Mouse (Mus musculus) midbrain, embryonic 13.5 days (tissue): ENCODE data around the gene Exoc7. TPM values are rescaled to one million over a fixed set of nuclear protein-coding genes. Genes with fewer than 3 reads are reported as not detected.

Experiments used
- ATAC-seq: fragments of 200-750 bp; cut with Nextera tagmentation; 2 replicates; pipeline ENCODE4 v1.8.0; 2017; ENCODE audit warnings: mild to moderate bottlenecking, moderate TSS enrichment, moderate library complexity
- H3K27ac ChIP-seq: fragments of 300-500 bp; sonication (generic); 2 replicates; pipeline ENCODE4 v1.5.1; 2015; ENCODE audit warnings: inconsistent platforms, mild to moderate bottlenecking, moderate library complexity
- H3K27me3 ChIP-seq: fragments of 300-500 bp; sonication (generic); 2 replicates; pipeline ENCODE4 v1.6.1; 2015; ENCODE audit warnings: mild to moderate bottlenecking, inconsistent platforms
- H3K36me3 ChIP-seq: fragments of 300-500 bp; sonication (generic); 2 replicates; pipeline ENCODE4 v1.6.1; 2015; ENCODE audit warnings: mild to moderate bottlenecking, inconsistent platforms
- H3K4me1 ChIP-seq: fragments of 300-500 bp; sonication (generic); replicated peaks from 2 replicates; pipeline ENCODE4 v1.6.1; 2015; ENCODE audit warnings: inconsistent platforms
- H3K4me2 ChIP-seq: fragments of 300-500 bp; sonication (generic); replicated peaks from 2 replicates; pipeline ENCODE4 v1.6.1; 2015; ENCODE audit warnings: moderate library complexity, mild to moderate bottlenecking, inconsistent platforms
- H3K4me3 ChIP-seq: fragments of 300-500 bp; sonication (generic); replicated peaks from 2 replicates; pipeline ENCODE4 v1.5.1; 2015; ENCODE audit warnings: mild to moderate bottlenecking, inconsistent platforms
- H3K9ac ChIP-seq: fragments of 300-500 bp; sonication (generic); replicated peaks from 2 replicates; pipeline ENCODE4 v1.6.1; 2015; ENCODE audit warnings: mild to moderate bottlenecking, inconsistent platforms
- H3K9me3 ChIP-seq: fragments of 300-500 bp; sonication (generic); 2 replicates; pipeline ENCODE4 v1.6.1; 2016; ENCODE audit warnings: mild to moderate bottlenecking, inconsistent platforms
- WGBS: fragments of 180-500 bp; shearing (Covaris S2); methylation state at CpG from one replicate; pipeline ENCODE4 v1.1.7; 2015; 5-methylcytosine and 5-hydroxymethylcytosine counted together
- polyA plus RNA-seq: library from polyadenylated mRNA; unstranded; fragments of >200 nt; fragmentation: Nextera tagmentation; extraction: Ambion mirVana; gene quantifications from 2 replicates; pipeline ENCODE4 v1.2.1, GENCODE M21; 2015

Gene Exoc7
- polyA plus RNA-seq, 1 experiment from 2014 or later, result 92.0 TPM

DNA sequence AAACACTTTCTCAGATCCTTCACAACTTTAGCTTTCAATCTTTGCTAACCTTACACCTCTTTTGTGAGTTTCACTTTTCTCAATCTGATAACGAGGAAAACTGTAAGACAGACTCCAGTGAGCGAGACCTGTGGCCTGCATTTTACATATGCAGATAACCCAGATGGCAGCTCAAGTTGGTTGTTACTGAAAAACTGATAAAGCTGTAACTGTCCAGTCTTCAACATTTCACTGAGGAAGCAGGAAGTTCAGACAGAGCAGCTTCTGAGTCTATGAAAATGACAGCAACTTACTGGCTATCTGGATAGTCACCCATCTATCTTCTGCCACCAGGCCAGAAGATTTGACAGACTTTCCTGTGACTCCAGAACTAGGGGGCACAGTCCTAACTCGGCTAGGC, 2.6 kb upstream of the Exoc7 start:
- Histone ChIP-seq H3K4me3 (no peak overlapping the region), H3K9me3 (no peaks in the 10 kb centered on the region), H3K9ac (no peak overlapping the region), H3K4me2 (no peak overlapping the region), H3K36me3 (peaks cover 6% of the 10 kb centered on the region), H3K27me3 (peaks cover 19% of the 10 kb centered on the region), H3K27ac (no peak overlapping the region), H3K4me1 (peaks cover 13% of the 10 kb centered on the region)
- WGBS, result 83% methylated on average over 3 of the region's 3 CpGs
- no peak for ATAC-seq

DNA sequence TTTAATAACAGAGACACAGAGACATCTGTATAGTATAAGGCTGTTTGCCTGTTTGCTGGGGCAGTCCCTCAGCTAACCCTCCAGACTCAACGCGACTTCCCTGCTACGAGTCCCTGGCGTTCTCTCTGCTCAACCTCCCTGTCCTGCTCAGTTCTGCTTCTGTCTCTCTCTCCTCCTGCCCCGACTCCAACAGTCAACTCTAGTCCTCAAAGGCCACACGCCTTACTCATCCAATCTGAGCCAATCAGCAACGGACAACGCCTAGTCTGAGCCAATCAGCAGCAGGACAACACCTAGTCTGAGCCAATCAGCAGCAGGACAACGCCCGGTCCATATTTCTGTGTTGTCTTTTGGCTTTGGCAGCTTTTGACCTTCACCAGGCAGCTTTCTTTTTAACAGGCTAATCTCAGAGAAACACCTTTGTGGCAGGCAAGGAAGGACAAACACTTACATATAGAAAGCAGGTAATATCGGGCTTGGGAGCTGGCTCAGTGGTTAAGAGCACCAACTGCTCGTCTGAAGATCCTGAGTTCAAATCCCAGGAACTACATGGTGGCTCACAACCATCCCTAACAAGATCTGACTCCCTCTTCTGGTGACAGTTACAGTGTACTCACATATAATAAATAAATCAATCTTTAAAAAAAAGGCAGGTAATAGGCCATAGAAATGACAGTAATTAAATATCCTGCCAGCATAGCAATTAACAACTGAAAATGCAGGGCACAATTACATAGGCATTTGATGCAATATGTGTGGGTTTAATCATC, 914 bp upstream of the Exoc7 start:
- H3K9me3 ChIP-seq, result no peaks in the 10 kb centered on the region
- peaks cover 19% of the 10 kb centered on the region for H3K27me3 ChIP-seq
- H3K4me3 ChIP-seq, result no peak overlapping the region
- H3K4me1 ChIP-seq, result peaks cover 13% of the 10 kb centered on the region
- ATAC-seq, result no peak
- H3K27ac ChIP-seq, result no peak overlapping the region
- no peak overlapping the region for H3K9ac ChIP-seq
- H3K4me2 ChIP-seq, result no peak overlapping the region
- peaks cover 23% of the 10 kb centered on the region for H3K36me3 ChIP-seq
- 95% methylated on average over 12 of the region's 12 CpGs for WGBS

DNA sequence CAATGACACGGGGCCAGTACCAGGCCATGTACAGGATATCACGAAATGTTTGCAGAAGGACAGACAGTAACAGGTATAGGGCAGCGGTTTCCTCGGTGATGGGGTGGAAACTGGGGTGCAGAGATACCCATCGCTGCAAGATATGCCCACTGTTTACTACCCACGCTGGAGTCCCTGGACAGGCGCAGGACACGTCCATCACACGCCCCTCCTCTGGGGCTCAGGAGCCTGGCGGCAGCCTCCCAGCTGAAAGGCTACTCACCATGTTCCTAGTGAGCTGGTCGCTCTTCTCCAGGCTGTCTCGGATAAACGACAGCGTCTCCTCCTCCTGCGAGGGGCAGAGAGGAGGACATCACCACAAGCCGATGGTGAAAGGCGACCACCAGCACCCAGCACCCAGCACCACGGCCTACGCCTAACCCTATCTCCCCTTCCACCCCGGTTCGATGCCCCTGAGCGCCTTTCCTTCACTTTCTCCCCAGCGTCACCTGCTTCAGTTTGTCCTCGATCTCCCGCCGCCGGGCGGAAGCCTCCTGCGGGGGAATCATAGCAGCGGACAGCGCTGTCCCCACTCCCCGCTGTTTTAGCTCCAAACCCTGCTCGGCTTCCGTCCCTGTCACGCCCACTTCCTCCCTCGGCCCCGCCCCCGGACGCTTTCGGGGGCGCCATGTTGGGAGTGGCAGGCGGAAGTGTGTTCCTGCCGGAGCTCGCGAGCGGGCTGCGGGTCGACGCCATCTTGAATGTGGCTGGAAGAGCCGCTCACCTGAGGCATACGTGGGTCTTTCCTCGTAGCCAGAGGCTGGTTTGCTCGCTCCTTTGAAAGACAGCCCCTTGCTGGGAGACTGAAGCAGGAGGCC, 679 bp downstream of the Exoc7 start:
- Histone ChIP-seq H3K9ac (peak overlapping the region; percentile 83), H3K4me2 (peak overlapping the region; percentile 74), H3K27ac (peak overlapping the region; percentile 52; the same call in 1 of the 2 replicates), H3K9me3 (no peaks in the 10 kb centered on the region), H3K4me1 (peaks cover 13% of the 10 kb centered on the region), H3K4me3 (peak overlapping the region; percentile 86), H3K27me3 (peaks cover 19% of the 10 kb centered on the region), H3K36me3 (peaks cover 39% of the 10 kb centered on the region)
- 2% methylated on average over 51 of the region's 53 CpGs for WGBS
- ATAC-seq, result peak; percentile 95

DNA sequence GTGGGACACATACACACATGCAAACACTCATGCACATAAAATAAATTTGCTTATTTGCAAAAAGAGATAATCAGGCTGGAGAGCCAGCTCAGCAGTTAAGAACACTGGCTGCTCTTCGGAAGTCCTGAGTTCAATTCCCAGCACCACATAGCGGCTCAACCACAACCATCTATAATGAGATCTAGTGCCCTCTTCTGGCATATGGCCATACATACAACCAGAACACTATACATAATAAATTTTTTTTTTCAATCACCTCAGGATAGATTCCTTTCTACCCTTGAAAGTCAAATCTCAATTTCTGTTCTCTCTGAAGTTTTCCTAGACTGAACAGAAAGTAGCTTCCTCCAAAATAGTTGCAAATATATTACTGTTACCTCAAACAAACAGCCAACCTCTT, 1.6 kb downstream of the Exoc7 start:
- Histone ChIP-seq H3K9me3 (no peaks in the 10 kb centered on the region), H3K9ac (peak overlapping the region; percentile 83; the same call in 1 of the 2 replicates), H3K27me3 (peaks cover 19% of the 10 kb centered on the region; the same call in 1 of the 2 replicates), H3K4me3 (peak overlapping the region; percentile 86), H3K36me3 (peaks cover 48% of the 10 kb centered on the region), H3K4me1 (peaks cover 13% of the 10 kb centered on the region), H3K27ac (no peak overlapping the region), H3K4me2 (peak overlapping the region; percentile 74)
- 97% methylated on average over 2 of the region's 2 CpGs for WGBS
- ATAC-seq, result no peak

DNA sequence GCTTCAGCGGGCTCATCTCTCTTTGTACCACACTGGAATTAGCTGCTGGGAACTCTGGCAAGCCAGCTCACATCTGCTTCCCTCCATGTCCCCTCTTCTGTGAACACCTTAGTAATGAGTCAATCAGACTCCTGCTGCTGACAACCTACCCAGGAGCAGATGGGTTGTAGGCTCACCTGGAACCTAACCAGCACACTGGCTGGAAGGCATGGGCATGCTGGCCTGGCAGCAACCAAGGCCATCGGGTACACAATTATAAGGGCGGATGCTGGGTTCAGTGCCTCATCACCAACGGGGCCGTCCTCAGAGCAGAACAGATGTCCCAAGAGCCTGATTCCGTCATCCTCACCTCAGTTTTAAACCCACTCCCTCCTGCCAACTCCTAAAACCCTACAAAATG, 8.4 kb downstream of the Exoc7 start:
- no peak for ATAC-seq
- Histone ChIP-seq H3K27ac (no peak overlapping the region), H3K4me3 (no peak overlapping the region), H3K9me3 (no peaks in the 10 kb centered on the region), H3K4me2 (no peak overlapping the region), H3K27me3 (no peaks in the 10 kb centered on the region), H3K36me3 (peaks cover 96% of the 10 kb centered on the region), H3K9ac (no peak overlapping the region), H3K4me1 (no peaks in the 10 kb centered on the region)
- WGBS, result 85% methylated on average over 6 of the region's 6 CpGs

DNA sequence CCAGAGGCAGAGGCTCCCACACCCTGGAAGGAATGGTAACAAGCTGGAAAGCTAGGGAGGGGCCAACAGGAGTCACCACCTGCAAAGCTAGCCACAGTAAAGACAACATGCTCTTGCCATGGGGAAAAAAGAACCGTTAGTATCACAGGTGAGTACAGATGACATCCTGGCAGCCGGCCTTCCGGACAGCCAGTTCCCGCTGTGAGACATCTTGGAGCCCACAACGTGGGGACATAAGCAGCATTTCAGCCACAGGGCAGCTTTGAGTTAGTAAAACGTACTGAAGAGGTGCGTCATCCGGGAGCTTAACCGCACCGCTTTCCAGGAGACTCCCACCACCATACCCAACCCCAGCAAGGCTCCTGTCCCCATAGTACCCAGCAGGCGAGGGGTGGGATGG, 8.8 kb downstream of the Exoc7 start:
- H3K27ac ChIP-seq, result no peak overlapping the region
- H3K4me1 ChIP-seq, result no peaks in the 10 kb centered on the region
- H3K36me3 ChIP-seq, result peaks cover 96% of the 10 kb centered on the region
- 93% methylated on average over 11 of the region's 11 CpGs for WGBS
- H3K27me3 ChIP-seq, result no peaks in the 10 kb centered on the region
- H3K9me3 ChIP-seq, result no peaks in the 10 kb centered on the region
- no peak overlapping the region for H3K4me3 ChIP-seq
- H3K9ac ChIP-seq, result no peak overlapping the region
- ATAC-seq, result no peak
- H3K4me2 ChIP-seq, result no peak overlapping the region

DNA sequence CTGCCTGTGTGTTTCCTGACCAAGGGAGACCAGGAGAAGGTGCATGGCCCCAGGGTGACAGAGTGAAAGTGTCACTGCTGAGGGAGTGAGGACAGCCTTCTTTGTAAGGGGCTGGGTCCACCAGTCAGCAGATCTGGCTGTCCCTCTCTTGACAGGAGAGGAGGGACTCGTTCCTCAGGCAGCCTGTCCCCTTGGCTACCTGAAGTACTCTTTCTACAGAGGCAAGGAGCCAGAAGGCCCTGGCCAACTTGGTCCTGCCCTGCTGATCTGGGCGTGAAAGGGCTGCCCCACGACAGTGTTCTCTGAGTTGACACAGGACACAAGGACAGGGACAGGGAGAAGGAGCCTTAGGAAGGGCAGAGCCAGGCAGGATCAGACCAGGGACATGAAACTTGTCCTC, 10.0 kb downstream of the Exoc7 start:
- ATAC-seq, result no peak
- H3K4me1 ChIP-seq, result no peaks in the 10 kb centered on the region
- no peak overlapping the region for H3K4me3 ChIP-seq
- H3K4me2 ChIP-seq, result no peak overlapping the region
- no peaks in the 10 kb centered on the region for H3K9me3 ChIP-seq
- H3K36me3 ChIP-seq, result peaks cover 96% of the 10 kb centered on the region
- 86% methylated on average over 3 of the region's 3 CpGs for WGBS
- no peak overlapping the region for H3K9ac ChIP-seq
- no peaks in the 10 kb centered on the region for H3K27me3 ChIP-seq
- no peak overlapping the region for H3K27ac ChIP-seq

DNA sequence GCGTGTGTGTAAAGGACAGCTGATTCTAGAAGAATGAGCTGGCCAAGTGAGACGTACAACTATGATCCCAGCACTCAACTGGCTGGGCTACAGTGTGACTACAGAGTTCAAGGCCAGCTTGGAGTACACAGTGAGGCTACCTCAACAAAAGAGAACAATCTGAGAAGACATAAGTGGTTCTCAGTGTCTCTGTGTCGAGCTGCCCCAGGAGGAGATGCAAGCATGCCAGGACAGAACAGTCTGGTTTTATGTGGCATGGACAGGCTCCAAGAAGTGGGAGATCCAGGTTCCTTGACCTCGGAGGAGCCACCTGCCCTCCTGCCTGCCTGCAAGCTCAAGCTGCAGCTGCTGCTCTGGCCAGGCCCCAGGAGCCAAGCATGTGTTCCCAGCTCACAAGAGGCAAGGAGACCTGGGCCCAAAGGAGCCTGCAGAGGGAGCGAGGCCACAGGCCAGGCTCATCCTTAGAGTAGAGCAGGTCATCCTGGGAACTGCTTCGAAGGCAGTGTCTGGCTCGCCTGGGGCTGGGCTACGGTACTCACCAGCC, 10.8 kb downstream of the Exoc7 start:
- ATAC-seq, result no peak
- H3K36me3 ChIP-seq, result peaks cover 96% of the 10 kb centered on the region
- 83% methylated on average over 8 of the region's 8 CpGs for WGBS

DNA sequence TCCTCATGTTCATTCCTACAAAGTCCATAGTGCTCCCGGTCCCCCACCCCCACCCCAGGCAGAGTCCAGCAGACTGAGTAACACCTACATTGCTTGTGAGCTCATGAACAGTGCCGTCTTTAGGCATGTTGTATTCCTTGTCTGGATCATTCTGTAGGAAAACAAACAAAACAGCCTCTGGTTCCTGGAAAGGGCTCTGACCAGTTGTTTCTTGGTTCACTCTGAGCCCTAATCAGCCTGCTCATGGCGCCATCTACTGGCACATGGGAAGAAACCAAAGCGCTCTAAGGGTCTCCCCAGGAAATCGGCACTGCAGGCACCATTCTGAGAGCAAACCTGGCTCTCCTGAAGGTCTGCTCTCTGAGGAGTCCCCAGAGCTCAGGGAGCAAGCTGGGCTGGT, 12.7 kb downstream of the Exoc7 start:
- ATAC-seq, result peak; percentile 22; the same call in 1 of the 2 replicates
- Histone ChIP-seq H3K27ac (no peak overlapping the region), H3K36me3 (peaks cover 96% of the 10 kb centered on the region), H3K9me3 (no peaks in the 10 kb centered on the region), H3K4me2 (no peak overlapping the region), H3K27me3 (no peaks in the 10 kb centered on the region), H3K4me3 (no peak overlapping the region), H3K4me1 (no peaks in the 10 kb centered on the region), H3K9ac (no peak overlapping the region)
- 33% methylated on average over 5 of the region's 5 CpGs for WGBS

More for the DNA sequence above, 10.8 kb downstream of the Exoc7 start:
- no peaks in the 10 kb centered on the region for H3K4me1 ChIP-seq
- H3K27me3 ChIP-seq, result no peaks in the 10 kb centered on the region
- H3K4me2 ChIP-seq, result no peak overlapping the region
- no peaks in the 10 kb centered on the region for H3K9me3 ChIP-seq
- H3K4me3 ChIP-seq, result no peak overlapping the region
- H3K9ac ChIP-seq, result no peak overlapping the region
- H3K27ac ChIP-seq, result no peak overlapping the region

DNA sequence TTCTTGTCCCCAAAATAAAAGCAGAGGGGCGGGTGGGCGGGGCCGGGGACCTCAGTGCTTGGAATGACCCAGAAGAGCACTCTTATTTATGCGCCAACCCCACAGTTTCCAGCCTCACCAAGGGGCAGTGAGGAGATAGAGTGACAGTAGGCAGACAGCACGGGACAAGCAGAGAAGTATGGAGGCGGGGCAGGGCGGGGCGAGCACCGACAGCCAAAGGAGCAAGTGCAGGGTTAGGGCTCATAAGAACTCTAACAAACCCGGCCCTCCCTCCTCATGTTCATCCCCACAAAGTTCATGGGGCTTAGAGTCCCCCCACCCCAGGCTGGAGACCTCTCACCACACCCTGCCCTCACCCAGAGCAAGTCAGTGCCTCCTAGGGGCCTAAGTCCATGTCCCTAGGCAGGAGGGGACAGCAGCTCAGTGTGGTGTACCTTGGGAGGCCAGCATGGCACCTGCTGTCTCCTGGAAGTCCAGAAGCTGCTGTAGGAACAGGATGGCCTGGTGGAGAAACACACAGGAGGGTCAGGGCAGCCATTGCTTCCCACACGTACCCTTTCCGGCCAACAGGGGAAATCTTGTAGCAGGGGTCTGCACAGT, 13.4 kb downstream of the Exoc7 start:
- ATAC-seq, result no peak
- H3K36me3 ChIP-seq, result peaks cover 96% of the 10 kb centered on the region
- WGBS, result 88% methylated on average over 12 of the region's 12 CpGs

DNA sequence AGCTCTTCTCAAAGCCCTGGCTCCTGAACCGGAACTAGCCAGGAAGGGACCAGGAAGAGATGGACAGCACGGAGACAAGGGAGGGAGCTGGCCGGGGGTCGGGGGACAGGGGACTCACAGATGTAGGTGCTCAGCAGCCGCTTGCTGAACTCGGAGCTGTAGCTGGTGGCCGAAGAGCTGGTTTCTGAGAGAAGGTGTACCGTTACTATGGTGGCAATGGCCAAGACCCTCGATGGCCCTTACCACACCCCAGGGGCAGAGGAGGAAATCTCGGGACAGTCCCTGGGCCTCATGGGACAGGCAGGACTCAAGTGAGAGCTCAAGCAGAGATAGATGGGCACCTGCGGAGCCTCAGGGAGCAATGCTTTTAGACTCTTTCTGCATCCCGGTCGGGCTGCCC, 14.6 kb downstream of the Exoc7 start:
- Histone ChIP-seq H3K4me3 (no peak overlapping the region), H3K27ac (no peak overlapping the region), H3K9me3 (no peaks in the 10 kb centered on the region), H3K4me1 (no peaks in the 10 kb centered on the region), H3K4me2 (no peak overlapping the region), H3K36me3 (peaks cover 98% of the 10 kb centered on the region), H3K27me3 (no peaks in the 10 kb centered on the region), H3K9ac (no peak overlapping the region)
- no peak for ATAC-seq
- 92% methylated on average over 13 of the region's 13 CpGs for WGBS

More for the DNA sequence above, 13.4 kb downstream of the Exoc7 start:
- Histone ChIP-seq H3K4me2 (no peak overlapping the region), H3K27ac (no peak overlapping the region), H3K27me3 (no peaks in the 10 kb centered on the region), H3K9ac (no peak overlapping the region), H3K4me1 (no peaks in the 10 kb centered on the region), H3K9me3 (no peaks in the 10 kb centered on the region), H3K4me3 (no peak overlapping the region)

DNA sequence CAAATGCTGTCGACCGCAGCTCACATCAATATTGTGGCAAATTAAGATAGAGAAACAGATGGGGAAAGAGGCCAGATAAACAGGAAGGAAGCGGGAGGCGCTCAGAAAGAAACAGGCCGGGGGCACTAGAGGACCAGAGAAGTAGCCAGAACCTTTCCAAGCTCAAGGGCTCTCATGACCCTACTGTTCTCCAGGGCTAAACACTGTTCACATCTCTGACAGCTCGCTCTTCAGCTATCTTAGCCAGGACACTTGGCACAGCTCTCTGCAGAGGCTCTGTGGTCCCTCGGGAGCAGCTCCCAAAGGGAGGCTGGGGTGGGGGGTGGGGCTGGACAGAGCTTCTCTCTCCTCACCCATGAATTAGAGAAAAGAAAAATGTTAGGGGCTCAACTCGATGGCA, 16.5 kb downstream of the Exoc7 start:
- no peak overlapping the region for H3K4me2 ChIP-seq
- ATAC-seq, result no peak
- H3K9me3 ChIP-seq, result no peaks in the 10 kb centered on the region
- H3K27ac ChIP-seq, result no peak overlapping the region
- H3K4me3 ChIP-seq, result no peak overlapping the region
- H3K4me1 ChIP-seq, result no peaks in the 10 kb centered on the region
- peaks cover 83% of the 10 kb centered on the region for H3K36me3 ChIP-seq
- WGBS, result 85% methylated on average over 8 of the region's 8 CpGs
- no peak overlapping the region for H3K9ac ChIP-seq
- H3K27me3 ChIP-seq, result peaks cover under 1% of the 10 kb centered on the region; the same call in 1 of the 2 replicates
